Mouse (Mus musculus): ENCODE measurements around the gene Nodal. TPM values are rescaled to one million over a fixed set of nuclear protein-coding genes. Genes with fewer than 3 reads are reported as not detected.

The Nodal gene
- polyA plus RNA-seq, 1 experiment from 2014 or later: not detected

GRCm38 (mm10) chr10:61427951-61428350 lies 10.2 kb downstream of the Nodal start:
- CTCF ChIA-PET: interaction anchor here (1.3 kb wide), 1 partner anchor 11 kb away, joined by 3 read pairs; no protein-coding TSS in a partner anchor
- no peak for TF ChIP-seq CTCF (IDR thresholded peaks at IDR 0.05)
- no peaks in the 10 kb centered on the region for H3K27me3 ChIP-seq
- POLR2A ChIA-PET: no interaction called here
- no peak for DNase-seq (ENCODE audit: low read depth, low spot score)
- ATAC-seq: no peak
- in situ Hi-C loops (cut with MboI; ENCODE audit: low pct_unique_long_range_greater_than_20kb): no loop called here

GRCm38 (mm10) chr10:61428416-61428815 lies 10.6 kb downstream of the Nodal start:
- CTCF ChIA-PET: interaction anchor here (1.1 kb wide), 1 partner anchor 10 kb away, joined by 3 read pairs; no protein-coding TSS in a partner anchor
- in situ Hi-C loops (cut with MboI; ENCODE audit: low pct_unique_long_range_greater_than_20kb): no loop called here
- POLR2A ChIA-PET: no interaction called here
- no peak for TF ChIP-seq CTCF (IDR thresholded peaks at IDR 0.05)
- ATAC-seq: no peak
- DNase-seq (ENCODE audit: low read depth, low spot score): no peak
- H3K27me3 ChIP-seq: no peaks in the 10 kb centered on the region

DNA sequence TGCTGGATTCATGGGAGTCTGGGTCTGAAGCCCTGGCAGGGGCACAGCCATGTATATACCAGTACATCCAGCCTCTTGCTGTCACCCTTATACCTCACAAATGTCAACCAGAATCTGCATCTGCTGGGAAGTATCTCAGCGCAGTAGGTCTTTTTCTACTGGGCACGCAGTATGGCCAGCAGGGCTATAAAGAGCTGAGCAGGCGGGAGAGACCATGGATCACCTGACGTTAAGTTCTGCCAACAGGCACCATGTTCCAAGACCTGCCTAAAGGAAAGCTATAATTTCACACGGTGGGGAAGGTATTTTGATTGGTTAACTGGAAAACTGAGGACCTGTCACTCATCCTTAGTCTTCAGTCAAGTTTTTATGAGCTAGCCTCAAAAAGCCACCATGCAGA lies 11.3 kb downstream of the Nodal start:
- ATAC-seq (no peak), DNase-seq (ENCODE audit: low read depth, low spot score) (no peak)
- TF ChIP-seq CTCF (IDR thresholded peaks at IDR 0.05): no peak
- H3K27me3 ChIP-seq: no peaks in the 10 kb centered on the region
- ChIA-PET CTCF (interaction anchor here (1.1 kb wide), 2 partner anchors 10 to 254 kb away, joined by 3 read pairs; no protein-coding TSS in a partner anchor), POLR2A (no interaction called here)
- in situ Hi-C loops (cut with MboI; ENCODE audit: low pct_unique_long_range_greater_than_20kb): no loop called here

DNA sequence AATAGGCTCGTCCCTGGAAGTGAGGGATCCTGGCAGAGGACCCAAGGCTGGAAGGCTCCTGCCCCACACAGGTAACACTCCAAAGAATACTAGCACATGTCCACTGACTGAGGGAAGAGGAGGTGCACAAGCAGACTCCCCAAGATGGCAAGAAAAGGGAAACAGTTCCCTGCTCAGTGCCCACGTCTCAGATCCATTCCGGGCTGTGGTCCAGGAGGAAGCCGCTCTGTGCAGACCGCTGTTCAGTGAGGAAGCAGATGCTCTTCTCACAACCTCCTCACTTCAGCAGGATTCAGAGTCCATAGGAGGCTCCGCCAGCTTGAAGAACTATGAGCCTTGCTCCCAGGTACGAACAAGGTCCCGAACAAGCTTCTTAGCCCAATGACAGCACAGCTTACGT lies 13.6 kb downstream of the Nodal start:
- ChIA-PET POLR2A (no interaction called here), CTCF (no interaction called here)
- H3K27me3 ChIP-seq: no peaks in the 10 kb centered on the region
- in situ Hi-C loops (cut with MboI; ENCODE audit: low pct_unique_long_range_greater_than_20kb): no loop called here
- ATAC-seq (no peak), DNase-seq (ENCODE audit: low read depth, low spot score) (no peak)
- TF ChIP-seq CTCF (IDR thresholded peaks at IDR 0.05): no peak

- no peak for DNase-seq (ENCODE audit: low read depth, low spot score)
- in situ Hi-C loops (cut with MboI; ENCODE audit: low pct_unique_long_range_greater_than_20kb): no loop called here
- ATAC-seq: peak; percentile 73
- ChIA-PET POLR2A (interaction anchor here (0.7 kb wide), 1 partner anchor 261 kb away, joined by 3 read pairs; no protein-coding TSS in a partner anchor), CTCF (no interaction called here)
- no peak for TF ChIP-seq CTCF (IDR thresholded peaks at IDR 0.05)
- H3K27me3 ChIP-seq: no peaks in the 10 kb centered on the region
These were observed 22.5 kb downstream of the Nodal start for GRCm38 (mm10) chr10:61440202-61440800.

- ChIA-PET CTCF (no interaction called here), POLR2A (no interaction called here)
- ATAC-seq (no peak), DNase-seq (ENCODE audit: low read depth, low spot score) (no peak)
- no peaks in the 10 kb centered on the region for H3K27me3 ChIP-seq
- in situ Hi-C loops (cut with MboI; ENCODE audit: low pct_unique_long_range_greater_than_20kb): no loop called here
- TF ChIP-seq CTCF (IDR thresholded peaks at IDR 0.05): no peak
These were observed 25.7 kb downstream of the Nodal start for GRCm38 (mm10) chr10:61443456-61443855.

GRCm38 (mm10) chr10:61443876-61444275 lies 26.1 kb downstream of the Nodal start:
- H3K27me3 ChIP-seq: no peaks in the 10 kb centered on the region
- DNase-seq (ENCODE audit: low read depth, low spot score): no peak
- CTCF ChIA-PET: no interaction called here
- no peak for TF ChIP-seq CTCF (IDR thresholded peaks at IDR 0.05)
- in situ Hi-C loops (cut with MboI; ENCODE audit: low pct_unique_long_range_greater_than_20kb): no loop called here
- ATAC-seq: no peak
- POLR2A ChIA-PET: no interaction called here

GRCm38 (mm10) chr10:61445016-61445415 lies 27.2 kb downstream of the Nodal start:
- no peak for TF ChIP-seq CTCF (IDR thresholded peaks at IDR 0.05)
- ChIA-PET POLR2A (no interaction called here), CTCF (no interaction called here)
- in situ Hi-C loops (cut with MboI; ENCODE audit: low pct_unique_long_range_greater_than_20kb): no loop called here
- no peak for DNase-seq (ENCODE audit: low read depth, low spot score)
- ATAC-seq: no peak
- no peaks in the 10 kb centered on the region for H3K27me3 ChIP-seq

DNA sequence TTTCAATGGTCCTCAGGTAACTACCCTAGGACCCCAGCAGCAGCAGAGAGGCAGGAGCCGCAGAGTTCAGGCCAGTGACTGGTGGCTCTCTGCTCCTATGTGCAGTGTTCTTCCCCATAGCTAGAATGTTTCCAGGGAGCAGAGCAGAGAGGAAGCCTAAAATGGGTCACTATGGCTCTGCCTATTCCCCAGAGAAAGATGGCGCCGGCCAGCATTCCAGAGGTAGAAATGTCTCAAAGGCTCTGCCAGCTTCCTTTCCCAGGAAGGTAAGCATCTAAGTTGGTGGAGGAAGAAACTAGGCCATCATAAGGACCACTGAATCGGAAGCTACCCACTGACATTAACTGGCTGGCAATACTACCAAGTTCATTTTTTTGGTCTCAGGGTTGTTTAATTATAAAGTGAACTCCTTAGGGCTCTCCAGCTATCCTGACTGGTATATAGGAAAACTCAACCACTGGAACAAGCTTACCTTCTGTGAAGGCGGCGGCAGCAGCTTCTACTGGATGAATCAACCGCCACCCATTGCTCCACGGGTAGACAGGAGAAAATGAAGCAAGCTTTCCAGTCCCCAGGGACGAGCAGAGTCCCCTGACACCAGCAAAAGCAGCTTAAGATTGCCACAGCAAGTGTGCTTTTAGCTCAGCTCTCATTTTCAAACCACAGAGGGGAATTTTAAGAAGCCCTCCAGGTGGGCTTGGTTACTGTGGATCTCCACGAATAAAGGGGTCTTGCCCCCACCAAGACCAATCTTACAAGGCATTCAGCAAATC lies 30.0 kb downstream of the Nodal start:
- ATAC-seq: no peak
- TF ChIP-seq CTCF (IDR thresholded peaks at IDR 0.05): no peak
- no peak for DNase-seq (ENCODE audit: low read depth, low spot score)
- ChIA-PET CTCF (no interaction called here), POLR2A (interaction anchor here (1.3 kb wide), 1 partner anchor 22 kb away, joined by 5 read pairs; no protein-coding TSS in a partner anchor)
- in situ Hi-C loops (cut with MboI; ENCODE audit: low pct_unique_long_range_greater_than_20kb): no loop called here
- no peaks in the 10 kb centered on the region for H3K27me3 ChIP-seq

DNA sequence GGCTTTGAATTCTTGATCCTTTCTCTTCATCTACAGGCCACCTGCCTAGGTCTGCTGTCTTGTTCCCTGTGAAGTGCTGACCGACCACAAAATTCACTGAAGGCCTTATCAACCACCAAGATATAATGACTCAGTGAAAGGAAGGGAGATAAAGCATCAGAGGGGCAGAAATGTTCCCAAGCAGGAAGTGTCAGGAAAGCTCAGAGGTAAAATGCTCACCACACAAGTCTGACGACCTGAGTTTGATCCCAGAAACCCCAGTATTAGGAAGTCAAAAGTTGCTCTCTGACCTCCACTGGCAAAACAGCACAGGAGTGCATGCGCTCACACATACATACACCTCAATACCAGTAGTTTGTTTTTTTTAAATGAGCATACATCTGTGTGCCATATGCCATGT lies 31.1 kb downstream of the Nodal start:
- POLR2A ChIA-PET: interaction anchor here (0.7 to 1.4 kb wide), 2 partner anchors 9 to 25 kb away, joined by 3 read pairs; no protein-coding TSS in a partner anchor
- in situ Hi-C loops (cut with MboI; ENCODE audit: low pct_unique_long_range_greater_than_20kb): no loop called here
- ATAC-seq: no peak
- H3K27me3 ChIP-seq: no peaks in the 10 kb centered on the region
- no peak for TF ChIP-seq CTCF (IDR thresholded peaks at IDR 0.05)
- CTCF ChIA-PET: no interaction called here
- no peak for DNase-seq (ENCODE audit: low read depth, low spot score)

DNA sequence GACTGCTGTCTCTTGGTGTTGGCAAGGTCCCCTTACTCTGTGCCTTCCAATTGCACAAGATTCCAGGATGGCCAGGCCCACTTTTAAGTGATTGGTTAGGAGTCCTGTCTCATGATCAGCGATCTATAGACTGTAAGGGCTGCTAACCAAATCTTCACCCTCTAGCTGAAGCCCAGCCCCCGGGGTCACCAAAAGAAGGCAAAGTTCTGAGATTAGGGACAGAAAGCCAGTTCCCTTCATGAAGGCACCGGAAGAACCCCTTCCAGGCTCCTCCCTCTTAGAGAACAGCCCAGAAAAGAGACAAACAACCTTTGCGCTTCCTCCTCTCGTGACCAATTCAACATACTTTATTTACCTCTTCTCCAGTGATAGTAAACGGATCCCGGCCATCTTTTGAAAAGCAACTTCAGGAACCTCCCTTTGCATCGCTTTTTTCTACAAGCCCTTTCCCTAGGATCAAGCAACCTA lies 33.7 kb downstream of the Nodal start:
- no peak for DNase-seq (ENCODE audit: low read depth, low spot score)
- POLR2A ChIA-PET: interaction anchor here (0.7 kb wide), 1 partner anchor 110 kb away, joined by 3 read pairs; no protein-coding TSS in a partner anchor
- no peak for TF ChIP-seq CTCF (IDR thresholded peaks at IDR 0.05)
- in situ Hi-C loops (cut with MboI; ENCODE audit: low pct_unique_long_range_greater_than_20kb): no loop called here
- ATAC-seq: no peak
- H3K27me3 ChIP-seq: no peaks in the 10 kb centered on the region
- CTCF ChIA-PET: interaction anchor here (1.3 to 1.7 kb wide), 2 partner anchors 13 to 15 kb away, joined by 3 to 5 read pairs; no protein-coding TSS in a partner anchor

Measured in Patski (cell line).